Mouse (Mus musculus): ENCODE measurements around the gene B4galnt1. TPM values are rescaled to one million over a fixed set of nuclear protein-coding genes. Genes with fewer than 3 reads are reported as not detected.

The B4galnt1 gene
- 73.7 and 79.1 TPM in 2 replicates for polyA plus RNA-seq (2014; fragmentation: Nextera tagmentation; extraction: Ambion mirVana)

DNA sequence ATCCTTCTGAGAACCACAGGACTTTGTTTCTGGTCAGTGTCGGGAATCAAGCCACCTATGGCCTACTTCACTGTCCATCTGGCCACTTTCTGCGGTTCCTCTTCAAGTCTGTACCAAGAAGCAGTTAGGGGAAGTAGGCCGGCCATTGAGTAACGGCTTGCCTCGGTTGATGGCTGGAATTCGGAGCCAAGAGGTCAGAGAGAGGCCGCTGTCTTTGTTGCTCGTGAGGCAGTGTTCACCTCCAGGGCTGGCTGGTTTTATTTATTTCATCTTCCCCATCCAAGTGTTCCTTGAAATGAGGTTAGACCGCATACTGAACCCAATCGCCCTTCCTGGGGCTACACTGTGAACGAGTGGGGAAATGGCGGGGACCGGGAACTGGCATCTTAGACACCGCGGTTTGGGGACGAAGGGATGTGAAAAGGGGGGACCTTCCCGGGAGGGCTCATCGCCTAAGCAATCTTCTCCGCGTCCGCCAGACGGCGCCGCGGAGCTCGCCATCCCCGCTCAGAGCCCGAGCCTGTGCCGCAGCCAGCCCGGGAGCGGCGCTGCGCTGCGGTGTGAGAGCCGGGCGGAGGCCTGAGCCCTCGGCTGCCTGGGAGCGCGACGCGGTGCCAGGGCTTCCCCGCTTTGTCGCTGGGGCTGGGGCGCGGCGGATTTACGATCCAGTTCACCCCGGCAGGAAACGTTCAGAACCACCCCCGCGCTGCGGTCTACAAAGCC is at the start of gene B4galnt1:
TSS of gene B4galnt1 (plus strand) at position 595 of the 723 bp plus-strand sequence.
- peak within 1 kb of the TSS; percentile 95 for H3K27ac ChIP-seq
- peak; percentile 88 for ATAC-seq (ENCODE audit: low FRiP score)

DNA sequence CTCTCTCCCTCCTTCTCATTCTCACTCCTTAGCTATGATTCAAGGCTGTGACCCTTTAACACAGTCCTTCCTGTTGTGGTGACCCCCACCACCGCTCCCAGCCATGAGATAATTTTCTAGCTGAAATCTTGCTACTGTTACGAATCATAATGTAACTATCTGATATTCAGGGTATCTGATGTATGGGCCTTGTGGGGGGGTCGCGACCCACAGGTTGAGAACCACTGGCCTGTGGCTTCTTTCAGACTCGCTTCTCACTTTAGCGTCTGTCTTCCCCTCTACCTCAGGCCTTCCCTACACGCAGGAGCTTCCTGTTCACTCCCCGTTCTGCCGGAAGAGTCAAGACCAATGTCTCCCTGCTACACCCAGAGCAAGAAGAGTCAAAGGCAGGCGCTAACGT is 46.6 kb upstream of the B4galnt1 start:
- H3K4me2 ChIP-seq (replicated peaks), result no peak overlapping the region
- 94% methylated on average over 11 of the region's 11 CpGs for WGBS
- H3K9ac ChIP-seq, result no peak overlapping the region
- H3K36me3 ChIP-seq (replicated peaks; ENCODE audit: control insufficient read depth, insufficient read depth), result peaks cover 52% of the 10 kb centered on the region
- ATAC-seq (ENCODE audit: low FRiP score) (no peak), DNase-seq (ENCODE audit: low spot score) (no peak)
- H3K27me3 ChIP-seq (ENCODE audit: control insufficient read depth, insufficient read depth, low read length), result no peaks in the 10 kb centered on the region
- H3K27ac ChIP-seq, result no peak overlapping the region
- H3K9me3 ChIP-seq (ENCODE audit: control insufficient read depth, low read length), result no peaks in the 10 kb centered on the region
- H3K4me1 ChIP-seq (replicated peaks; ENCODE audit: control insufficient read depth, insufficient read depth, low read length), result peaks cover 24% of the 10 kb centered on the region
- H3K4me3 ChIP-seq (replicated peaks; ENCODE audit: low read length), result no peak overlapping the region

More for the DNA sequence above, at the start of gene B4galnt1:
- peak; percentile 91 for DNase-seq (ENCODE audit: low spot score)
- peak within 1 kb of the TSS; percentile 99 for H3K9ac ChIP-seq
- peak within 1 kb of the TSS; percentile 95 for H3K4me2 ChIP-seq (replicated peaks)
- peak within 1 kb of the TSS; percentile 94 for H3K4me3 ChIP-seq (replicated peaks; ENCODE audit: low read length)
- 2% methylated on average over 49 of the region's 52 CpGs for WGBS
- no peaks in the 10 kb centered on the region for H3K9me3 ChIP-seq (ENCODE audit: control insufficient read depth, low read length)
- peaks cover 19% of the 10 kb centered on the region for H3K36me3 ChIP-seq (replicated peaks; ENCODE audit: control insufficient read depth, insufficient read depth)
- peaks cover 13% of the 10 kb centered on the region for H3K4me1 ChIP-seq (replicated peaks; ENCODE audit: control insufficient read depth, insufficient read depth, low read length)
- peaks cover 32% of the 10 kb centered on the region for H3K27me3 ChIP-seq (ENCODE audit: control insufficient read depth, insufficient read depth, low read length)

DNA sequence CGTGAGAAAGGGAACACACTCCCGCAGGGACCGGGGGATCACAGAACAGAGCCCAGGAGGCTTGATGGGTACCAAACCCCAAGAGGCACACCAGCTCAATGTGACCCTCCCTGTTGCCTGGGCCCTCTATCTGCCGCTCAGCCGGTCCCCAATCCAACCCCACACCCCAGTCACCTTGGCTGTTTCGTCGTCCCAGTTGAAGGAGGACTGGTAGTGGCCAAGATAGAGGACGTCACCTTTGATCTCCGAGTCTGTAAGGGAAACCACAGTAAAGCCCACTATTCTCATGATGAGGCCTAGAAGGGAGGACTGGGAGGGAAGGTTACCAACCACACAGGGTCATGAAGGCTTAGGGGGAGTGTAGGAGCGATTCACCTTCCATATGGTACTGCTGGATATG is 45.8 kb upstream of the B4galnt1 start:
- ATAC-seq (ENCODE audit: low FRiP score) (no peak), DNase-seq (ENCODE audit: low spot score) (no peak)
- Histone ChIP-seq H3K4me2 (replicated peaks) (no peak overlapping the region; the same call in 1 of the 2 replicates), H3K4me3 (replicated peaks; ENCODE audit: low read length) (no peak overlapping the region), H3K9ac (no peak overlapping the region), H3K36me3 (replicated peaks; ENCODE audit: control insufficient read depth, insufficient read depth) (peaks cover 50% of the 10 kb centered on the region), H3K27ac (no peak overlapping the region), H3K9me3 (ENCODE audit: control insufficient read depth, low read length) (no peaks in the 10 kb centered on the region), H3K27me3 (ENCODE audit: control insufficient read depth, insufficient read depth, low read length) (no peaks in the 10 kb centered on the region), H3K4me1 (replicated peaks; ENCODE audit: control insufficient read depth, insufficient read depth, low read length) (peaks cover 24% of the 10 kb centered on the region)
- WGBS, result 95% methylated on average over 10 of the region's 10 CpGs

GRCm38 (mm10) chr10:127120301-127121065 is 44.5 kb upstream of the B4galnt1 start:
- 2% methylated on average over 34 of the region's 34 CpGs for WGBS
- peaks cover 24% of the 10 kb centered on the region for H3K4me1 ChIP-seq (replicated peaks; ENCODE audit: control insufficient read depth, insufficient read depth, low read length)
- no peak for DNase-seq (ENCODE audit: low spot score)

DNA sequence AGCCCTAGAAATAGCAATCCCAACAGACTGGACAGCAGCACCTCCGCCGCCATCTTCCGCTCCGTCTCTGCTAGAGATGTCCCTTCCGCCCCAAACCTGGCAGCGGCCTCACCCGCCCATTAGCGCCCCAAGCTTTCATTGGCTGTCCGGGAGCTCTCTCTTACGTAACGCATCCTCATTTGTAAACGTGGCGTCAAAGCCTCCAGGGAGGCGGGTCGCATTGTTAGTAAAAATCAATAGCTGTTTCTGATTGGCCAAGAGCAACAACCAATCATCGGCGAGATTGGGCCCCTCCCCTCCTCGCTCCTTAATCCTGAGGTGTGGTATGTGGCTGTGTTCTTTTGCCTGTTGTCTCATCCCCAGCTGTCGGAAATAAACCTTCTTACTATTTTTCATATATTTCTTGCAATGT is 44.0 kb upstream of the B4galnt1 start, which contains the start of gene Os9:
TSS of gene Os9 (minus strand) at position 66 of the 412 bp plus-strand sequence.
- no peaks in the 10 kb centered on the region for H3K9me3 ChIP-seq (ENCODE audit: control insufficient read depth, low read length)
- H3K27me3 ChIP-seq (ENCODE audit: control insufficient read depth, insufficient read depth, low read length), result no peaks in the 10 kb centered on the region
- peak; percentile 96 for ATAC-seq (ENCODE audit: low FRiP score)
- WGBS, result 0% methylated on average over 19 of the region's 19 CpGs
- H3K4me2 ChIP-seq (replicated peaks), result peak within 1 kb of the TSS; percentile 96
- H3K9ac ChIP-seq, result peak within 1 kb of the TSS; percentile 69
- peaks cover 32% of the 10 kb centered on the region for H3K36me3 ChIP-seq (replicated peaks; ENCODE audit: control insufficient read depth, insufficient read depth)
- peak within 1 kb of the TSS; percentile 60 for H3K4me3 ChIP-seq (replicated peaks; ENCODE audit: low read length)
- peak within 1 kb of the TSS; percentile 96 for H3K27ac ChIP-seq
- H3K4me1 ChIP-seq (replicated peaks; ENCODE audit: control insufficient read depth, insufficient read depth, low read length), result peaks cover 24% of the 10 kb centered on the region
- peak; percentile 99 for DNase-seq (ENCODE audit: low spot score)

More at GRCm38 (mm10) chr10:127120301-127121065, 44.5 kb upstream of the B4galnt1 start:
- peaks cover 38% of the 10 kb centered on the region for H3K36me3 ChIP-seq (replicated peaks; ENCODE audit: control insufficient read depth, insufficient read depth)
- ATAC-seq (ENCODE audit: low FRiP score), result peak; percentile 39
- H3K4me2 ChIP-seq (replicated peaks), result peak overlapping the region; percentile 96
- no peaks in the 10 kb centered on the region for H3K9me3 ChIP-seq (ENCODE audit: control insufficient read depth, low read length)
- peak overlapping the region; percentile 52; the same call in 1 of the 2 replicates for H3K27ac ChIP-seq
- H3K27me3 ChIP-seq (ENCODE audit: control insufficient read depth, insufficient read depth, low read length), result no peaks in the 10 kb centered on the region
- H3K4me3 ChIP-seq (replicated peaks; ENCODE audit: low read length), result peak overlapping the region; percentile 60
- H3K9ac ChIP-seq, result peak overlapping the region; percentile 69

DNA sequence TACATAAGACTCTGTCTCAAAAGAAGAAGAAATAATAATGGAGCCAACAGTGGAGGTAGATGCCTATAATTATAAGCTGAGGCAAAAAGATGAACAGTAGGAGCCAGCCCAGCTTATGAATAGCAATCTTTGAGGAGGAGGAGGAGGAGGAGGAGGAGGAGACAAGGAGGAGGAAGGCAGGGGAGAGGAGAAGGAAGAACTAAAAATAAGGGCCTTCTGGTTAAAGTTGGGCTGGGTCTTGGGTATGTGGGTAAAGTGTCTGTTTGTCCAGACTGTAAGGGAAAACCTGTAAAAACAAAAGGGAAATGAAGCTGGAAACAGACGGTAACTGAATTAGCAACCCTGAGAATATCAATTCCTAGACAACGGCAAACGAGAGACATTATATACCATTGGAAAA is 43.0 kb upstream of the B4galnt1 start:
- Histone ChIP-seq H3K4me3 (replicated peaks; ENCODE audit: low read length) (peak overlapping the region; percentile 60), H3K27me3 (ENCODE audit: control insufficient read depth, insufficient read depth, low read length) (no peaks in the 10 kb centered on the region), H3K4me2 (replicated peaks) (peak overlapping the region; percentile 54), H3K9me3 (ENCODE audit: control insufficient read depth, low read length) (no peaks in the 10 kb centered on the region), H3K4me1 (replicated peaks; ENCODE audit: control insufficient read depth, insufficient read depth, low read length) (peaks cover 24% of the 10 kb centered on the region), H3K27ac (peak overlapping the region; percentile 96), H3K9ac (peak overlapping the region; percentile 49), H3K36me3 (replicated peaks; ENCODE audit: control insufficient read depth, insufficient read depth) (peaks cover 23% of the 10 kb centered on the region)
- DNase-seq (ENCODE audit: low spot score) (no peak), ATAC-seq (ENCODE audit: low FRiP score) (no peak)
- 79% methylated on average over 3 of the region's 3 CpGs for WGBS

GRCm38 (mm10) chr10:127122784-127123435 is 42.1 kb upstream of the B4galnt1 start:
- ATAC-seq (ENCODE audit: low FRiP score) (peak; percentile 41), DNase-seq (ENCODE audit: low spot score) (peak; percentile 71)
- peak overlapping the region; percentile 60 for H3K4me3 ChIP-seq (replicated peaks; ENCODE audit: low read length)
- peak overlapping the region; percentile 54 for H3K4me2 ChIP-seq (replicated peaks)
- peak overlapping the region; percentile 96 for H3K27ac ChIP-seq
- no peaks in the 10 kb centered on the region for H3K27me3 ChIP-seq (ENCODE audit: control insufficient read depth, insufficient read depth, low read length)
- 12% methylated on average over 13 of the region's 13 CpGs for WGBS
- H3K9me3 ChIP-seq (ENCODE audit: control insufficient read depth, low read length), result no peaks in the 10 kb centered on the region
- peaks cover 24% of the 10 kb centered on the region for H3K4me1 ChIP-seq (replicated peaks; ENCODE audit: control insufficient read depth, insufficient read depth, low read length)
- H3K36me3 ChIP-seq (replicated peaks; ENCODE audit: control insufficient read depth, insufficient read depth), result peaks cover 14% of the 10 kb centered on the region
- H3K9ac ChIP-seq, result peak overlapping the region; percentile 49

DNA sequence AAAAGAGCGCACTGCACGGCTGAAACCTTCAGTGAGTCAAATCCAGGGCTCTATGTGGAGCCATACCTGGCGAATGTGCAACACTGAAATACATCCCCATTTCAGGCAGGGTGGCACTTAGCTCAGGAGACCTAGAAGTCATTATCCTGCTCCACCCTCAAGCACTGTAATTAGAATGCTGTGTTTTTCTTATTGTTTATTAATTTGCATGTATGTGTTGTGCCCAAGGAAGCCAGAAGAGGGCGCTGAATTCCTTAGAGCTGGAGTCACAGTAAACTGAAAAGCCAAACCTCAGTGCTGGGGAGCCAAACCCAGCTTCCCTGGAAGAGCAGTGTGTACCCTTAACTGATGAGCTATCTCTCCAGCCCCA is 41.6 kb upstream of the B4galnt1 start:
- 10% methylated on average over 4 of the region's 4 CpGs for WGBS
- Histone ChIP-seq H3K36me3 (replicated peaks; ENCODE audit: control insufficient read depth, insufficient read depth) (peaks cover 9% of the 10 kb centered on the region), H3K27ac (peak overlapping the region; percentile 96), H3K4me2 (replicated peaks) (peak overlapping the region; percentile 54), H3K4me1 (replicated peaks; ENCODE audit: control insufficient read depth, insufficient read depth, low read length) (peaks cover 24% of the 10 kb centered on the region), H3K4me3 (replicated peaks; ENCODE audit: low read length) (peak overlapping the region; percentile 60), H3K9me3 (ENCODE audit: control insufficient read depth, low read length) (no peaks in the 10 kb centered on the region), H3K27me3 (ENCODE audit: control insufficient read depth, insufficient read depth, low read length) (no peaks in the 10 kb centered on the region), H3K9ac (peak overlapping the region; percentile 49)
- DNase-seq (ENCODE audit: low spot score) (peak; percentile 84), ATAC-seq (ENCODE audit: low FRiP score) (0 out of 2 replicates have a peak, but pooled peaks have one; percentile 4)
